Mouse (Mus musculus): ENCODE data around the gene Camkk1.

DNA sequence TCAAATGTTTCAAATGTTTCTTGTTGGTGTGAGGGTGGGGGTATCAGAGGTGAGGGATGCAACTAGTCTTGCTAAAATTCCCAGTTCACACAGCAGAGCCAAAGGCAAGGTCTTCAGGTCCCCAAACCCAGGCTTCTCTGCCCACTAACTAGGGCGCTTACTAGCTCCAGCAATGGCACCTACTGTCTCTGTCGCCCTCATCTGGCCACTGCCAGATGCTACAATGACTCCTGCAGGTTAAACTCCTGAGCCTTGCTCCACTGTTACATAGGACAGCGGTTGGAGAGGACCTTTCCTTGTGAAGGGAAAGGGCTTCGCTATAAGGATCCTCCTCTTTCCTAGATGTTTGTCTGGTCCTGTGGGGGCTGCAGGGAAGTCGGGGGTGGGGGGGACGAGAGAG is 17.8 kb upstream of the Camkk1 start:
- TF ChIP-seq CTCF (IDR thresholded peaks at IDR 0.05; ENCODE audit: insufficient read depth, low read depth, low read length) = peak; percentile 36; the same call in 1 of the 2 replicates
- TF ChIP-seq POLR2A (IDR thresholded peaks at IDR 0.05; ENCODE audit: insufficient read depth, low read depth, low read length) = no peak
